Mouse (Mus musculus) cerebellum, adult 2 months (tissue): ENCODE measurements at regions not wholly inside any gene's neighbourhood (a gene's known extent, or its start where the extent isn't known, plus 50 kb on each side); places are given as distances from the start of the nearest gene placed in this dataset.

ENCODE experiments used
- CTCF ChIP-seq: fragments of 200-500 bp; IDR thresholded peaks from 2 replicates; pipeline ENCODE4 v1.5.1; 2011; ENCODE audit warnings: low read depth, mild to moderate bottlenecking, control low read depth, low read length, moderate library complexity, borderline replicate concordance; ENCODE audit not compliant: insufficient read depth
- POLR2A ChIP-seq: fragments of 200-500 bp; IDR thresholded peaks from 2 replicates; pipeline ENCODE4 v1.6.1; 2011; ENCODE audit warnings: low read length, control low read depth, borderline replicate concordance; ENCODE audit not compliant: insufficient read depth

DNA sequence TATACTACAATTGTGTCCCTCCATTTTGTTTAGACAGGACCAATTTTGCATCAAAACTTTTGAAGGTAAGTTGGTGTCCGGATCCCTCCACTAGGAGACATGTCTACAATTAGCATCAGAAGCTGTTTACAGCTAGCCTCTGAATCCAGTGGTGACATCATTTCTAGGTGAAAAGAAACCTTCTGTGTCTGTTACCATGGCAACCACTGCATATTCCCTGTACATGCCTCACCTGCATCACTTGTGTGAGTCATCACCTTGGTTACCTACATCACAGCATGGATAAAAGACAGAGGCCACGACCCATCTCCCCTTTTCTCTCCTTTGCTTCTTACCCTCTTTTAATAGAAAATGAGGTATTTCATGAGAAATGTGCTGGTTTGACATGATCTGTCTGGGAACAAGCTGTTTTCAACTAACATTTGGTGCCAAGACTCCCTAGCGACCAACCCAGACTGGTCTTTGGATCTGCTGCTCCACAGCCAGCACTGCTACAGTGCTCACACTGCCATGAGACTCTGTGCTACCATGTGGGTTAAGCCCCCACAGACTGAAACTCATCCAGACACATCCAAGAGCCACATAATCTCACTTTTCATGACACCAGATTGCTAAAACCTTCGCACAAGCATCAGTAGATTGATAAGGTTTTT, 701.4 kb upstream of the Ndn start:
- TF ChIP-seq POLR2A: no peak
- no peak for TF ChIP-seq CTCF
